Mouse (Mus musculus): ENCODE measurements around the gene Palm2. TPM values are rescaled to one million over a fixed set of nuclear protein-coding genes. Genes with fewer than 3 reads are reported as not detected.

Gene Palm2
- total and polyA plus RNA-seq, 3 experiments: not detected

GRCm38 (mm10) chr4:57633052-57633451 lies 199.0 kb downstream of the Palm2 start:
- no peaks in the 10 kb centered on the region for H3K79me2 ChIP-seq (ENCODE audit: control insufficient read depth, insufficient read depth, low read length, poor library complexity)
- H3K9me3 ChIP-seq (replicated peaks; ENCODE audit: insufficient read depth, low read length): no peaks in the 10 kb centered on the region
- no peaks in the 10 kb centered on the region for H3K4me1 ChIP-seq (ENCODE audit: control insufficient read depth in 1 of 2, insufficient read depth in 2 of 2, low read length in 2 of 2)
- DNase-seq (ENCODE audit: low read depth, low spot score): no peak
- no peaks in the 10 kb centered on the region for H3K27me3 ChIP-seq (ENCODE audit: control insufficient read depth in 1 of 2, insufficient read depth in 2 of 2, low read length in 2 of 2)
- no peak overlapping the region for H3K4me3 ChIP-seq (ENCODE audit: control insufficient read depth in 1 of 2, insufficient read depth in 1 of 2, low read depth in 2 of 2, low read length in 2 of 2)
- no peak overlapping the region for H3K27ac ChIP-seq (ENCODE audit: control insufficient read depth, low read depth, low read length)
- no peak overlapping the region for H3K9ac ChIP-seq (ENCODE audit: control insufficient read depth, low read depth, low read length, poor library complexity, severe bottlenecking)
- TF ChIP-seq TCF12 (IDR thresholded peaks at IDR 0.05; ENCODE audit: low read depth, low read length) (no peak), HCFC1 (IDR thresholded peaks at IDR 0.05; ENCODE audit: low read depth, low read length) (no peak), POLR2AphosphoS2 (IDR thresholded peaks at IDR 0.05; ENCODE audit: low read length) (no peak), JUND (IDR thresholded peaks at IDR 0.05; ENCODE audit: low read depth, low read length) (no peak), USF2 (IDR thresholded peaks at IDR 0.05; ENCODE audit: borderline replicate concordance in 1 of 2, insufficient read depth in 1 of 2, low read depth in 1 of 2, low read length in 2 of 2) (no peak), ZMIZ1 (IDR thresholded peaks at IDR 0.05; ENCODE audit: low read depth, low read length) (no peak), KAT2A (conservative IDR thresholded peaks at IDR 0.05; ENCODE audit: low read depth, low read length) (no peak), TAL1 (IDR thresholded peaks at IDR 0.05; ENCODE audit: low read length) (no peak), MEF2A (IDR thresholded peaks at IDR 0.05; ENCODE audit: extremely low read depth, insufficient replicate concordance, low read depth, low read length, poor library complexity, severe bottlenecking) (no peak), ZNF384 (IDR thresholded peaks at IDR 0.05; ENCODE audit: low read depth, low read length) (no peak), TBP (IDR thresholded peaks at IDR 0.05; ENCODE audit: low read depth, low read length) (no peak), MYC (IDR thresholded peaks at IDR 0.05; ENCODE audit: low read depth, low read length) (no peak), MXI1 (IDR thresholded peaks at IDR 0.05; ENCODE audit: low read depth, low read length) (no peak), CTCF (IDR thresholded peaks at IDR 0.05 in 2 of 3, conservative IDR thresholded peaks at IDR 0.05 in 1 of 3; ENCODE audit: control insufficient read depth in 1 of 3, insufficient read depth in 1 of 3, low read depth in 2 of 3, low read length in 3 of 3, poor library complexity in 1 of 3, severe bottlenecking in 1 of 3) (no peak), E2F4 (IDR thresholded peaks at IDR 0.05; ENCODE audit: borderline replicate concordance, low read depth, low read length) (no peak), NRF1 (IDR thresholded peaks at IDR 0.05; ENCODE audit: insufficient read depth, low read depth, low read length, poor library complexity, severe bottlenecking) (no peak), RAD21 (IDR thresholded peaks at IDR 0.05; ENCODE audit: low read depth, low read length) (no peak), ZKSCAN1 (IDR thresholded peaks at IDR 0.05; ENCODE audit: low read depth, low read length) (no peak)
- H3K36me3 ChIP-seq (ENCODE audit: control insufficient read depth in 1 of 2, insufficient read depth in 2 of 2, low read length in 2 of 2): no peaks in the 10 kb centered on the region

GRCm38 (mm10) chr4:57634956-57635355 lies 200.9 kb downstream of the Palm2 start:
- Histone ChIP-seq H3K4me1 (ENCODE audit: control insufficient read depth in 1 of 2, insufficient read depth in 2 of 2, low read length in 2 of 2) (no peaks in the 10 kb centered on the region), H3K36me3 (ENCODE audit: control insufficient read depth in 1 of 2, insufficient read depth in 2 of 2, low read length in 2 of 2) (no peaks in the 10 kb centered on the region), H3K79me2 (ENCODE audit: control insufficient read depth, insufficient read depth, low read length, poor library complexity) (no peaks in the 10 kb centered on the region), H3K27ac (ENCODE audit: control insufficient read depth, low read depth, low read length) (no peak overlapping the region), H3K4me3 (ENCODE audit: control insufficient read depth in 1 of 2, insufficient read depth in 1 of 2, low read depth in 2 of 2, low read length in 2 of 2) (no peak overlapping the region), H3K9me3 (replicated peaks; ENCODE audit: insufficient read depth, low read length) (no peaks in the 10 kb centered on the region), H3K9ac (ENCODE audit: control insufficient read depth, low read depth, low read length, poor library complexity, severe bottlenecking) (no peak overlapping the region), H3K27me3 (ENCODE audit: control insufficient read depth in 1 of 2, insufficient read depth in 2 of 2, low read length in 2 of 2) (no peaks in the 10 kb centered on the region)
- DNase-seq (ENCODE audit: low read depth, low spot score): no peak
- TF ChIP-seq POLR2AphosphoS2 (IDR thresholded peaks at IDR 0.05; ENCODE audit: low read length) (no peak), GATA1 (IDR thresholded peaks at IDR 0.05; ENCODE audit: low read depth, low read length) (no peak), JUND (IDR thresholded peaks at IDR 0.05; ENCODE audit: low read depth, low read length) (no peak), TCF12 (IDR thresholded peaks at IDR 0.05; ENCODE audit: low read depth, low read length) (no peak), BHLHE40 (IDR thresholded peaks at IDR 0.05; ENCODE audit: borderline replicate concordance, low read depth, low read length) (no peak), MAFK (IDR thresholded peaks at IDR 0.05; ENCODE audit: borderline replicate concordance, low read depth, low read length) (no peak), HCFC1 (IDR thresholded peaks at IDR 0.05; ENCODE audit: low read depth, low read length) (no peak), TBP (IDR thresholded peaks at IDR 0.05; ENCODE audit: low read depth, low read length) (no peak), NRF1 (IDR thresholded peaks at IDR 0.05; ENCODE audit: insufficient read depth, low read depth, low read length, poor library complexity, severe bottlenecking) (no peak), CHD1 (IDR thresholded peaks at IDR 0.05; ENCODE audit: low read depth, low read length) (no peak), SMC3 (IDR thresholded peaks at IDR 0.05; ENCODE audit: low read depth, low read length) (no peak), E2F4 (IDR thresholded peaks at IDR 0.05; ENCODE audit: borderline replicate concordance, low read depth, low read length) (no peak)

All from MEL (cell line).